Mouse (Mus musculus): ENCODE results near the gene Pdx1. TPM values are rescaled to one million over a fixed set of nuclear protein-coding genes. Genes with fewer than 3 reads are reported as not detected.
A peak's percentile ranks its signal among the peaks of the same experiment; 100 is the strongest.

Pdx1 gene
- polyA plus RNA-seq, 1 experiment from 2014 or later = not detected

DNA sequence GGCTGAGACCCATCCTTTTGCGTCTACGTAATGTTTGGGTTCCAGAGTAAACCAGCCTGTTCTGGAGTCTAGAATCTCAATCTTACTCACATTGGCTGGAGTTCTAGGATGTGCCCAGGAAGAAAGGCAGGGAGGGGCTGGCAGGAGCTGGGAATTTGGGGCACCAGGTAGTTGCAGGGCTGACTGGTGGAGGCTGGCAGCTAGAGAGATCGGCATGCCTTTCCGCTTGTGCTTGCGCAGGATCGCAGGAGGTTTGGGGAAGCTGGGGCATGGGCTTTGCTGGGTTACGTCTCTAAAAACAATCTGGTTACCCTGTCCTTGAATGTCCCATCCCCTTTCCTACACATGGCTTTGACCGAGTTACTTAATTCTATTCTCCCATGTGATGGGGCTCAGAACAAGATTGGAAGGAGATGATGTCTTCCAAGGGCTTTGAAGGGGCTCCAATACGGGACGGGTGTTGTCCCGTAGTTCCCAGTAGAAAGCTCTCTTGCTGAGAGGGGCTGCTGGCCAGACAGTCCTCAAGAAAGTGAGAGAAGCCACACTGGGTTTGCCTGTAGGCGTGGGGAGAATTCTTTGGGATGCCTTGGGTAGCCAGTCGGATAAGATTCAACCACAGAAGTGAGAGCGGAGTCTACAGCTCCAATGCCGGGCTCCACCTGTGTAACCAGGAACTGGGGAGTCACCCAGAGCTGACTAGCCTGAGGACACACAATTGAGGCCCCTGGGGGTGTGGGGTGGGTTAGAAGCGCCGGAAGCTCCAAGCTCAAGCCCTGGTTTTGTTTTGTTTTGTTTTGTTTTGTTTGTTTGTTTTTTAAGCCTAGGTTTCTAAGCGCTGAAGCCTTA, 7.2 kb downstream of the Pdx1 start:
- Histone ChIP-seq H3K27ac (ENCODE audit: low read depth, low read length) (no peak overlapping the region), H3K4me1 (ENCODE audit: control insufficient read depth, insufficient read depth, low read depth, low read length) (no peaks in the 10 kb centered on the region), H3K4me2 (ENCODE audit: low read length) (no peak overlapping the region), H3K9ac (ENCODE audit: low read depth, low read length) (no peak overlapping the region), H3K4me3 (ENCODE audit: low read length) (no peak overlapping the region), H3K36me3 (ENCODE audit: control insufficient read depth, insufficient read depth, low read length) (no peaks in the 10 kb centered on the region), H3K9me3 (ENCODE audit: control insufficient read depth, low read length) (peaks cover 3% of the 10 kb centered on the region), H3K27me3 (replicated peaks; ENCODE audit: control insufficient read depth, insufficient read depth, low read length) (peaks cover 75% of the 10 kb centered on the region)
- ATAC-seq = no peak
- WGBS = under 1% methylated on average over 18 of the region's 18 CpGs

GRCm38 (mm10) chr5:147277547-147277925, 7.8 kb downstream of the Pdx1 start:
- Histone ChIP-seq H3K4me2 (ENCODE audit: low read length) (no peak overlapping the region), H3K27me3 (replicated peaks; ENCODE audit: control insufficient read depth, insufficient read depth, low read length) (peaks cover 73% of the 10 kb centered on the region), H3K27ac (ENCODE audit: low read depth, low read length) (no peak overlapping the region), H3K4me1 (ENCODE audit: control insufficient read depth, insufficient read depth, low read depth, low read length) (no peaks in the 10 kb centered on the region), H3K4me3 (ENCODE audit: low read length) (no peak overlapping the region), H3K9ac (ENCODE audit: low read depth, low read length) (no peak overlapping the region), H3K9me3 (ENCODE audit: control insufficient read depth, low read length) (peaks cover 3% of the 10 kb centered on the region), H3K36me3 (ENCODE audit: control insufficient read depth, insufficient read depth, low read length) (no peaks in the 10 kb centered on the region)
- WGBS = 2% methylated on average over 13 of the region's 13 CpGs
- ATAC-seq = no peak

GRCm38 (mm10) chr5:147284365-147284764, 14.6 kb downstream of the Pdx1 start:
- H3K9me3 ChIP-seq (ENCODE audit: control insufficient read depth, low read length) = no peaks in the 10 kb centered on the region
- no peak overlapping the region for H3K4me2 ChIP-seq (ENCODE audit: low read length)
- no peak overlapping the region for H3K27ac ChIP-seq (ENCODE audit: low read depth, low read length)
- H3K9ac ChIP-seq (ENCODE audit: low read depth, low read length) = no peak overlapping the region
- 76% methylated on average over 4 of the region's 4 CpGs for WGBS
- peaks cover 30% of the 10 kb centered on the region for H3K27me3 ChIP-seq (replicated peaks; ENCODE audit: control insufficient read depth, insufficient read depth, low read length)
- no peaks in the 10 kb centered on the region for H3K4me1 ChIP-seq (ENCODE audit: control insufficient read depth, insufficient read depth, low read depth, low read length)
- ATAC-seq = no peak
- no peaks in the 10 kb centered on the region for H3K36me3 ChIP-seq (ENCODE audit: control insufficient read depth, insufficient read depth, low read length)
- no peak overlapping the region for H3K4me3 ChIP-seq (ENCODE audit: low read length)

DNA sequence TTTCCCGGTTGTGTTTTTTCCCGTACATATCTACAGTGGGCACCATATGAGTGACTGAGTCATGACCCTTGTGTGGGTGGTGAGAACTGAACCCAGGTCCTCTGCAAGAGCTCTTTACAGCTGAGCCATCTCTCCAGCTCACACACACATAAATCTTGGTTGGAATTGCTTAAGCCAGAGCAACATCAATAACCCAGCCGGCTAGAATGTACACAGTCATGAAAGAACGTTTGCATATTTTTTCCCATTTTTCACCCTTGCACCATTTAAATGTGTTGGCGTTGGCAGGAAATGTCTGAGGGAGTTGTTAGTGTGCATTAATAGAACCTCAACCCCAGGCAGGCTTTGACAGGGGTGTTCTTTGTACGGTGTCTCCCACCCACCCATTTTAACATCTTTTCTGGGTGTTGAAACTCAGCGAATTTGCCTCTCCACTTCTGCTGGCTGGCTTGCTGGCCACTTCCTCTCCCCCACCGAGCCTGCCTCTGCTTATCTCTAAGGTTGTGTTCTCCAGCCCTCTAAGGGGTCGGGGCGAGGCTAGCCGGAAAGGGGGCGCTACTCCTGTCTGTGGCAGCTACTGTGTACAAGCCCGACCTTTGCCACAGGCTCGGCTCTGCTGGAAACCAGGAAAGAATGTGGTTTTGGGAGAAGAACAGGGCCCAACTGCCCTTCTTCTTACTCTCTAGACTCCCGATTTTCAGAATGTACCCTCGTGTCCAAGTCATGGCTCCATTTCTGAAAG, 22.2 kb downstream of the Pdx1 start:
- Histone ChIP-seq H3K36me3 (ENCODE audit: control insufficient read depth, insufficient read depth, low read length) (no peaks in the 10 kb centered on the region), H3K9me3 (ENCODE audit: control insufficient read depth, low read length) (no peaks in the 10 kb centered on the region; the same call in 1 of the 2 replicates), H3K27ac (ENCODE audit: low read depth, low read length) (no peak overlapping the region), H3K4me1 (ENCODE audit: control insufficient read depth, insufficient read depth, low read depth, low read length) (no peaks in the 10 kb centered on the region), H3K9ac (ENCODE audit: low read depth, low read length) (no peak overlapping the region), H3K4me3 (ENCODE audit: low read length) (no peak overlapping the region), H3K4me2 (ENCODE audit: low read length) (no peak overlapping the region), H3K27me3 (replicated peaks; ENCODE audit: control insufficient read depth, insufficient read depth, low read length) (peaks cover 46% of the 10 kb centered on the region)
- 38% methylated on average over 16 of the region's 16 CpGs for WGBS
- ATAC-seq = no peak

GRCm38 (mm10) chr5:147292506-147293120, 22.9 kb downstream of the Pdx1 start:
- no peak for ATAC-seq
- Histone ChIP-seq H3K9me3 (ENCODE audit: control insufficient read depth, low read length) (no peaks in the 10 kb centered on the region; the same call in 1 of the 2 replicates), H3K4me3 (ENCODE audit: low read length) (no peak overlapping the region), H3K4me1 (ENCODE audit: control insufficient read depth, insufficient read depth, low read depth, low read length) (no peaks in the 10 kb centered on the region), H3K9ac (ENCODE audit: low read depth, low read length) (no peak overlapping the region), H3K4me2 (ENCODE audit: low read length) (no peak overlapping the region), H3K27ac (ENCODE audit: low read depth, low read length) (no peak overlapping the region), H3K27me3 (replicated peaks; ENCODE audit: control insufficient read depth, insufficient read depth, low read length) (peaks cover 52% of the 10 kb centered on the region), H3K36me3 (ENCODE audit: control insufficient read depth, insufficient read depth, low read length) (no peaks in the 10 kb centered on the region)
- 47% methylated on average over 13 of the region's 13 CpGs for WGBS

- H3K27me3 ChIP-seq (replicated peaks; ENCODE audit: control insufficient read depth, insufficient read depth, low read length) = peaks cover 59% of the 10 kb centered on the region
- no peak overlapping the region for H3K27ac ChIP-seq (ENCODE audit: low read depth, low read length)
- H3K36me3 ChIP-seq (ENCODE audit: control insufficient read depth, insufficient read depth, low read length) = no peaks in the 10 kb centered on the region
- H3K9me3 ChIP-seq (ENCODE audit: control insufficient read depth, low read length) = no peaks in the 10 kb centered on the region; the same call in 1 of the 2 replicates
- no peak overlapping the region for H3K4me3 ChIP-seq (ENCODE audit: low read length)
- H3K9ac ChIP-seq (ENCODE audit: low read depth, low read length) = no peak overlapping the region
- 9% methylated on average over 17 of the region's 18 CpGs for WGBS
- H3K4me1 ChIP-seq (ENCODE audit: control insufficient read depth, insufficient read depth, low read depth, low read length) = no peaks in the 10 kb centered on the region
- H3K4me2 ChIP-seq (ENCODE audit: low read length) = no peak overlapping the region
- peak; percentile 63; the same call in 1 of the 2 replicates for ATAC-seq
Measured at GRCm38 (mm10) chr5:147293127-147293910, 23.6 kb downstream of the Pdx1 start.

GRCm38 (mm10) chr5:147294121-147294520, 24.4 kb downstream of the Pdx1 start:
- Histone ChIP-seq H3K36me3 (ENCODE audit: control insufficient read depth, insufficient read depth, low read length) (no peaks in the 10 kb centered on the region), H3K4me3 (ENCODE audit: low read length) (no peak overlapping the region), H3K9me3 (ENCODE audit: control insufficient read depth, low read length) (no peaks in the 10 kb centered on the region; the same call in 1 of the 2 replicates), H3K27me3 (replicated peaks; ENCODE audit: control insufficient read depth, insufficient read depth, low read length) (peaks cover 64% of the 10 kb centered on the region), H3K27ac (ENCODE audit: low read depth, low read length) (no peak overlapping the region), H3K9ac (ENCODE audit: low read depth, low read length) (no peak overlapping the region), H3K4me1 (ENCODE audit: control insufficient read depth, insufficient read depth, low read depth, low read length) (no peaks in the 10 kb centered on the region), H3K4me2 (ENCODE audit: low read length) (no peak overlapping the region)
- no peak for ATAC-seq
- 13% methylated on average over 20 of the region's 20 CpGs for WGBS

DNA sequence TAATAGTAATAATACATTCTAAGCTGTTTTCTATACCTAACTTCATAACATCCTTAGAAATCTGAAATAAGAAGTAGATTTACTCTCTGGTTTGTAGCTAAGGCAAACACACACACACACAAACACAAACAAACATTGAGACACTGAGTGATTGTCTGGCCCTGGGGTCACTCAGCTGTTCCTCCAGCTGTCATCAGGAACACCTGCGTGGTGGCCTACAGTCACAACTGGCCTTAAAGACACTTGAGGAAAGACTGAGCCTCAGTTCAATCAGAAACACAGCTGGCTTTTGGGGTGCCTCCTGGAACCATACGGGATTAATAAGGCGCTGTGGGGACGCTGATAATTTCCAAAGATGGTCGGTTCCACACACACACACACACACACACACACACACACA, 27.5 kb downstream of the Pdx1 start:
- no peak overlapping the region for H3K27ac ChIP-seq (ENCODE audit: low read depth, low read length)
- WGBS = 64% methylated on average over 5 of the region's 5 CpGs
- peaks cover 88% of the 10 kb centered on the region for H3K27me3 ChIP-seq (replicated peaks; ENCODE audit: control insufficient read depth, insufficient read depth, low read length)
- no peak for ATAC-seq
- H3K9me3 ChIP-seq (ENCODE audit: control insufficient read depth, low read length) = no peaks in the 10 kb centered on the region
- no peaks in the 10 kb centered on the region for H3K36me3 ChIP-seq (ENCODE audit: control insufficient read depth, insufficient read depth, low read length)
- H3K4me3 ChIP-seq (ENCODE audit: low read length) = no peak overlapping the region
- H3K4me2 ChIP-seq (ENCODE audit: low read length) = no peak overlapping the region
- H3K9ac ChIP-seq (ENCODE audit: low read depth, low read length) = no peak overlapping the region
- no peaks in the 10 kb centered on the region for H3K4me1 ChIP-seq (ENCODE audit: control insufficient read depth, insufficient read depth, low read depth, low read length)
